Mouse (Mus musculus) layer of hippocampus, adult 9-11 months (tissue): ENCODE measurements at regions not wholly inside any gene's neighbourhood (a gene's known extent, or its start where the extent isn't known, plus 50 kb on each side); places are given as distances from the start of the nearest gene placed in this dataset.
"Not testable (repeated sequence)": the region's sequence is repeated elsewhere in the genome, so short reads cannot be mapped to it uniquely, and the experiment has no call there.

Experiments used
- DNase-seq: peaks from one replicate; pipeline ENCODE4 v3.0.0; 2022

DNA sequence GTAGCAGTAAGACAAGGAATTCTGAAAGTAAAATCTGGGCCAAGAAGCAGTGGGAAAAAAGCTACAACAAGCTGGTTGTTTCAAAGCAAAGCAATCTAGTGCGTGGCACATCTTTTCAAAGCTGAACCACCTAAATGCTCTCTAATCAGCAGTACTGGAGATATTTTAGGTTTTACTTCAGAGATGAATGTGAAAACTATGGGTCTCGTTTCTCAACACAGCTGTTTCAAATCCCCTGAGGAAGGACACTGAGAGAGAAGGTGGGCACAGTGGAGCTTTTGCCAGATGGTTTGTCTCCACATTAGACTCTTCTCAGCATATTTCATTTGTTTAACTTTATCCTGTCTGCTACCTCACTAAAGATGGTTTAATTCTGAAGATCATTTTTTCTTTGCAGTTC, 183.8 kb upstream of the Gria3 start:
- no peak for DNase-seq

DNA sequence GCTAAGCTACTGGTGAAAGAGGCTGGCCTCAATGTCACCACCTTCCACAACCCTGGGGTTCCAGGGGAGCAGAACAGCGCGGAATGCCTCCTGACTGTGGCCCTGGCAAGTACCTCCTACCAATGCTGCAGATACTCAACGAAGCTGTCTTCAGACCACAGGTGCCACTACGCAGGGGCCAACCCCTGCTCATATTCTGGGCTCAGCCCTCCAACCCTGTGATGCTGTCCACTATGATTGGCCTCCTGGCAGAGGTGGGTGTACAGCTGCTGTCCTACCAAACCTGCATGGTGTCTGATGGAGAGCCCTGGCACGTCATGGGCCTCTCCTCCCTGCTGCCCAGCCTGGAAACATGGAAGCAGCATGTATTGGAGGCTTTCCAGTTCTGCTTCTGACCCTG, 150.9 kb upstream of the Gria3 start:
- DNase-seq = not testable (repeated sequence)

DNA sequence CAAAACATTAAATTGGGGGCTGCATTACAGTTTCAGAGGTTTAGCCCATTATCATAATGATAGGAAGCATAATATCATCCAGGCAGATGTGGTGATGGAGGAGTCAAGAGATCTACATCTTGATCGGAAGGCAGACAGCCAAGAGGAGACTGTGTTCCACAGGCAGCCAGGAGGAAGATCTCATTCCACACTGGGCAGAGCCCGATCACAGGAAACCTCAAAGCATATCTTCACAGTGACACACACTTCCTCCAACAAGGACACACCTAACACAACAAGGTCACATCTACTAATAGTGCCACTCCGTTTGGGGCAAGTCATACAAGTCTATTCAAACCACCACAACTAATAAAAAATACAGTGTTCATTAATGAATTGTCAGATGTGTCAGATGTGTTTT, 147.7 kb upstream of the Gria3 start:
- DNase-seq = no peak

DNA sequence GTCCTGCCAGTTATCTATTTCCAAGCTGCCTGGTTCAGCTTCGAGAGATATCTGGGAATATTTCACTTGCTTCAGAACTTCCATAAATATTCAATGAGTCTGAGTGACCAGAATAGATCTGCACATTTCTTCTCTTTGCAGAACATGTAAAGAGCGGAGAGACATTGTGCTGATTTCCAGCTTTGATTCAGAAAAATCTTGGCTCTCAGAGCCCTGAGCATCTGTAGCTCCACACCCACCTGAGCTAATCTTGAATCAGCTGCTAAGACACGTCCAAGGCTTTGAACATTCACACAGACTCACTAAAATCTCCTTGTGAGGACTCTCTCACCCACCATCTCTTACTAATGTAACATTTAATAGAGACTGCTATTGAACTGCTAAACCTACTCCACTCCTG, 146.0 kb upstream of the Gria3 start:
- DNase-seq = peak; percentile 47

DNA sequence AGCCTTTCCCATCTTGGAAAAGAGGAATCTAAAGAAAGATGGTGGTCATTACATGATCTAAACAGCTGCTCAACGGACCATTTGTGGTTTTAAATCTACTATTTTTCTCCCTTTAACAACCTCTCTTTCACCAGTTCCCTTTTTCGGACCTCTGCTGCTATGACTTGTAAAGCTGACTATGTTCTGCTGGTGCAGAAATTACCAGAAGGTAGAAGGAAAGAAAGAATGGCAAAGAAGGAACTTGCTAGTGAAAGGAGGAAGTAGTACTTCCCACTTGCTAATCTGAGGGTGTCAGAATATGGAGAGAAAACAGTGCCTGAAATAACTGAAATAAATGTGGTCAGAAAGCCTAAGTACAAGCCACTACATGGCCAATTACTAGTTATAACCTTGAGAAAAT, 109.6 kb upstream of the Gria3 start:
- no peak for DNase-seq

DNA sequence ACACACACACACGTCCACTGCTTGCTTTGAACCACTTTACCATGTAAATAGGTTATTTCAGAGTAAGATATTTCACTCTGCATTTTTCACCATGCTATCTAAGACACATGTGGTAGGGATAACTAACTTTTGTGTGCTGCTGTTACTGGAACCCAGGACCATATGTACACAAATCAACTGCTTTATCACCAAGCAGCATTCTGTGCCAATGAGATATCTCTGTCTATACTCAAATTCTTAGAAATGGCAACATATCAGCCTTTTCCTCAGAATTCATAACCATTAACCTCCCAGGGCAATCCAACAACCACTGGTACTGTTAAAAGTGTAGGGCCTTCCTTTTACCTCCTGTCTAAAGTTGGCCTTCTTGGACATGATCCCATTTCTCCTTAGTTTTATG, 84.2 kb upstream of the Gria3 start:
- no peak for DNase-seq

DNA sequence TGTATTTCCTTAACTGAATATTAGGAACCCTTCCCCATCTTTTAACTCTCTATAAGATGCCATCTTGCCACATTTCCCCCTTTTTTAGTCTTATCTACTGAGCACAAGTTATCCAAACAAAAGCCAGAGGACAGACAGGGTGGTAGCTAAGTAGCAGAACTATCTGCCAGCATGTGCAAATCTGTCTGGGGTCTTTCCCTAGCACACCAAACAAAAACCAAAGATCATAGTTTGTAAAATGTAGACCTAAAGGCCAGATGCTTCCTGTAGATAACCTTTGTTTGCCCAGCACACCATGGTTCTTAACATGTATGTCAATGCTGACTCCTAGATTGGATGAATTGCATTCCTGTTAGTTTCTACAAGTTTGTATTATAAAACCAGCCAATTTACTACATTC, 82.9 kb upstream of the Gria3 start:
- no peak for DNase-seq

DNA sequence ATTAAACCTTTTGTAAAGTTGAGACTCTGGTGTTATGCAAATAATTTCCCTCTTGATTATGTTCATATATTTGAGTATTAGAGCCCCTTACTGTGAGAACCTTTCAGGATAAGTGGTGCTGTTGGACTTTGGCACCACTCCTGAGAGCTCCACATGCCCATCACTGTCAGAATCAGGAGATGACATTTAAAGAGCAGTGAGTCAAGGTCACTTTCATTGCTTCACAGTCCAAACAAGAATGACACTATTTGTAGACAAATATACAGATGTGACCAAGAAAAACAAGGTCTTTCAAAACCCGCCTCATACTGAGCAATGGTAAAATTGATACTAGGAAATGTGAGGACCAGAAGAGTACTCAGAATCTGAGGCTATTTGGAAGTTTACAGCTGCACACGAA, 80.8 kb upstream of the Gria3 start:
- no peak for DNase-seq
